Mouse (Mus musculus) layer of hippocampus, postnatal 10 days (tissue): ENCODE measurements around the gene Ppp1r12a. TPM values are rescaled to one million over a fixed set of nuclear protein-coding genes. Genes with fewer than 3 reads are reported as not detected.

ENCODE experiments used
- DNase-seq, 2 experiments: peaks; one replicate each; pipeline ENCODE4 v3.0.0; 2021; ENCODE audit warnings: low spot score in 2 of 2
- total RNA-seq, 2 experiments: library from RNA; stranded (reverse); gene quantifications; 2 replicates each; pipeline ENCODE4 v1.2.3; 2021

The Ppp1r12a gene
- total RNA-seq, 2 experiments from 2014 or later: 98.5 to 102 TPM

DNA sequence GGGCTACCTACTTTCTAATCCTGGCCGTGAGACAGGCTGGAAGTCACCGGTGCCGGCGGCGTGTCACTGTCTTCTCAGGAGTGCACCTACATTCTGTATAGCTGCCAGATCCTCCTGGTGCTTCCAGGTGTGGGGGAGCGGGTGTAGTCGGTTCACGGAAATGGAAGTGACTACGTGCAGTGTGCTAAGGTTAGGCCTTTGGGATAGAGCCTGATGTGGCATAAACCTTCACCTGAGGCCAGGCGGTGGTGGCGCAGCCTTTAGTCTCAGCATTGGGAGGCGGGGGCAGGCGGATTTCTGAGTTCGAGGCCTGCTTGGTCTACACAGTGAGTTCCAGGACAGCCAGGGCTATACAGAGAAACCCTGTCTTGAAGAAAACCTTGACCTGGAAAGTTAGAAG is 3.0 kb upstream of the Ppp1r12a start:
- DNase-seq: no peak

DNA sequence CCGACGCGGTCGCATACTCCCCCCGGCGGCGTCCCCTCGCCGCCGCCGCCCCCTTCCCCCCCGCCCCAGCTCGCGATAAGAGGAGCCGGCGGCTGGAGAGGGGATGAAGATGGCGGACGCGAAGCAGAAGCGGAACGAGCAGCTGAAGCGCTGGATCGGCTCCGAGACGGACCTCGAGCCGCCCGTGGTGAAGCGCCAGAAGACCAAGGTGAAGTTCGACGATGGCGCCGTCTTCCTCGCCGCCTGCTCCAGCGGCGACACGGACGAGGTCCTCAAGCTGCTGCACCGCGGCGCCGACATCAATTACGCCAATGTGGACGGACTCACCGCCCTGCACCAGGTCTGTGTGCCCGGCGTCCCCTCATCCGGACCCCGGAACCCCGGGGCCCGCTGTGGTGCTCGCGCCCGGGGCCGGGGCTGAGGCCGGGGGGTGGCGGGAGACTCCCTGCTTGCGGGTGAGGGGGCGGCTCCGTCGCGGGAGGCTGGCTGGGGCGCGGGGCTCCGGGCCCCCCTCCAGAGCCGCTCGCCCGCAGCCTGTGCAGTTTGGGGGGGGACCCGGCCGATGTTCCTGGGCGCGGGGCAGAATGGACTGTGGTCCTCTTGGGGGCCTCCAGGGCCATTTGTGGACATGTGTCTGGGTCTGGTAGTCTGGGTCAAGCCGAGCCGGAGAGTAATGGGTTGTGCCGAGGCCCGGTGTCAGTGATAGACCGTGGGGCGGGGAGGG is 466 bp downstream of the Ppp1r12a start:
- peak in 1 of 2 experiments; percentile 78 for DNase-seq

- peak in 1 of 2 experiments; percentile 34 for DNase-seq
Measured at GRCm38 (mm10) chr10:108163021-108163410, 1.0 kb downstream of the Ppp1r12a start.

- DNase-seq: no peak
Measured at GRCm38 (mm10) chr10:108163451-108163850, 1.5 kb downstream of the Ppp1r12a start.

DNA sequence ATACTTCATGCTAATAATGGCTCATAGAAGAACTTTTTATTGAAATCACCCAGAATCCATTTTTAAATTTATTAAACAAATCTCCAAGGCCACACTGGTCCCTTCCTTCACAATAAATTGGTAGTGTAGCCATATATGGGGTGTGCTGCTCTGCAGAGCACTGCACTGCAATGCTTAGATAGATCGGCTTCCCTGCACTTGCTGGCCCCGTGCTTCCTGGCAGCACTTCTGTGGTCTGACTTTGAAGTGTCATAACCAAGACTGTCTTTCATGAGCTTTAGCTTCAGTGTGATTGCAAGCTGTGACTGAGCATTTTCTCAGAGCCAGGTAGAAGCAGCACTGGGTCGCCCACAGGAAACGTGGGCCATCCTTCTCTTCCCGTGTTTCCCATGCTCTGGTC is 5.8 kb downstream of the Ppp1r12a start:
- no peak for DNase-seq

DNA sequence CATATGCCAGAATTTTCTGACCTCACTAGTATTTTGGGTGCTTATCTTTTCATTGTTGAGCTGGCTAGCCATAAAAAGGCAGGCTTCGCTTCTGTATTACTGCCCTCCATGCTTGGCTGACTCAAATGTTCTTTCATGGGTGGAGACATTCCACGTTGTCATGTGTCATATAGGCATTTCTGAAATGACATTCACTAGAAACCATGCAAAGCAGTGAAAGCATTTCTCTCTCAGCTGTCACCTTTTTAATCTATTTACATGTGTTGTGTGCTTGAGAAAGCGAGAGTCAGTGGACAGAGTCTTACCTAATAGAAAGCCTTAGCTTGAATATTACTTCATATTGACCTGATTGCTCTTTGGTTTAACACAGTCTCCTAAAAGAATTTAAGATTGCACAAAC is 8.8 kb downstream of the Ppp1r12a start:
- DNase-seq: no peak

DNA sequence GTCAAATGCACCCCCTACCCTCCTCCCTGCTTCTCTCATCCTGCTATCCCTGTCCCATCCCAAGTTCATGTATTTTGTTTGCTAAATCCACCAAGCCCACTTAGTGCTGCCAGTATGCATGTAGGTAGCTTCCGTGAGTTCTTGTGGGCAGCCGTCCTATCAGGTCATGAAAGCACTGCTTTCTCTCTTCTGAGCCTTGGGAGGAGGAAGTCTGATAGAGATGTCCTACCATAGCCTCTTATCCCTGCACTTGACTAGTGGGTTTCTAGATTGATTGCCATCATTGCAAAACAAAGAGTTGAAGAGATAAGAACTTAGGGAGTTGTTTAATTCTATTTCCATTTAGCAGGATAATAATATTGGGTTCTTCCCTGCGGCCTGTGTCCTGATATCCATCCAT is 9.6 kb downstream of the Ppp1r12a start:
- no peak for DNase-seq

DNA sequence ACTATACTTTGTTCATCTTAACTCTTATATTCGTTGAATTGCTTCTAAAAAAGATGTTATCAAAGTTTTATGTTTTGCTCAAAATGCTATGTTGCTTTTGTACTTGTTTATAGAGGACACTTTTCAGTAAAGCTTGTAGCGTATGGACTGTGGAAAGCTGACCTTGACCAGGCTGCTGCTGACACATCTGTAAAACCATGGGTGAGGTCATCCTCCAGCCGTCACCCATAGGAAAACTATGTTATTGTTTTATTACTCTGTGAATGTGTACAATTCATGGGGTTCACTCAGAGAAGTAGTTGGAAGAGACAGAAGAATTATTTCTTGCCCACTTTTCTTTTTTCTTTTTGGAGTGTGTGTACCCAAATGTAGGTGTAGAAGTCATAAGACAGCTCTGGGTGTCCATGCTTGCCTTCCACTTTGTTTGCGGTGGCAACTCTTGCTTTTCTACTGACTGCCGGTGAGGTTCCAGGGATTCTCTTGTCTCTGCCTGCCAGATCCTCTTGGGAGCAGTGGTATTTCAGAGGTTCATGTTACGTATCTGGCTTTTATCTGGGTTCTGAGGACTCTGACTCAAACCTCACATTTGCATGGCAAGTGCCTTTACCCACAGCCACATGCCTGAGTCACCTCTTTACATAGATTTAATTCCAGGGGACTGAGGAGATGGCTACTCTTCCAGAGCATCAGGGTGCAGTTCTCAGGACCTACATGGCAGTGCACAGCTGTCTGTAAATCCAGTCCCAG is 11.0 kb downstream of the Ppp1r12a start:
- no peak for DNase-seq

DNA sequence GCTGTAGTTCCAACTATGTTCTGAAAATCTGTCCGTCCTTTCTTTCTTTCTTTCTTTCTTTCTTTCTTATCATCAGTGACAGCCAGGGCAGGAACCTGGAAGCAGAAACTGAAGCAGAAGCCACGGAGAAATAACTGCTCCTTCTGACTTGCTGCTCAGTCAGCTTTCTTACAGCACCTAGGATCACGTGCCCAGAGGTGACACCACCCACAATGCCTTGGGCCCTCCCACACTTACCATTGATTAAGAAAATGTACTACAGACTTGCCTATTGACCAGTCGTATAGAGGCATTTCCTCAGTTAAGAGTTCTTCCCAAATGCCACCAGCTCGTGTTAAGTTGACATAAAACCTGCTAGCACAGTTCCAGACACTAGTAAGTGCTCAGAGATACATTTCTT is 12.1 kb downstream of the Ppp1r12a start:
- no peak for DNase-seq

GRCm38 (mm10) chr10:108175885-108176284 is 13.9 kb downstream of the Ppp1r12a start:
- DNase-seq: no peak

DNA sequence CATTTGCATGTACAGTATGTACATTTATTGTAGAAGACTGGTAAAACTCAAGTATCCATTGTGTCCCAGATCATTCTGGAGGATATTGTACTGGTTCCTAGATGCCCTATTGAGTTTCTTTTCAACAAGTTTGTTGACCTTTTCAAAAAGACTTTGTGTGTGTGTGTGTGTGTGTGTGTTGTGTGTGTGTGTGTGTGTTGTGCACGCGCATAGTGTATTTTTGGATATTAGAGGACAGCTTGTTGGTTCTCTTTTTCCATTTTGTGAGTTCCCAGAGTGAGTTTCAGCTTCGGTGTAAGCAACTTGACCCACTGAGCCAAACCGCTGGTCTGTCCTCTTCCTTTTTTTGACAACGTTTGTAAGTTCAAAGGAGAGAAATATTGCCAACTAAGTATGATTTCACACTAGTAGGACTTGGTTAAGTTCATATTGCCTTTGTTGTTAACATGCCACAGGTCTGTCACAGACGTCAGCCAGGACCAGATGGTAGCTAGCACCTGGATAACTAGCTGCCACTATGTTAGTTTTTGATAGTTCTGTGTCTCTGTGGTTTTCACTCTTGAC is 16.4 kb downstream of the Ppp1r12a start:
- no peak for DNase-seq

GRCm38 (mm10) chr10:108179404-108179803 is 17.4 kb downstream of the Ppp1r12a start:
- no peak for DNase-seq

DNA sequence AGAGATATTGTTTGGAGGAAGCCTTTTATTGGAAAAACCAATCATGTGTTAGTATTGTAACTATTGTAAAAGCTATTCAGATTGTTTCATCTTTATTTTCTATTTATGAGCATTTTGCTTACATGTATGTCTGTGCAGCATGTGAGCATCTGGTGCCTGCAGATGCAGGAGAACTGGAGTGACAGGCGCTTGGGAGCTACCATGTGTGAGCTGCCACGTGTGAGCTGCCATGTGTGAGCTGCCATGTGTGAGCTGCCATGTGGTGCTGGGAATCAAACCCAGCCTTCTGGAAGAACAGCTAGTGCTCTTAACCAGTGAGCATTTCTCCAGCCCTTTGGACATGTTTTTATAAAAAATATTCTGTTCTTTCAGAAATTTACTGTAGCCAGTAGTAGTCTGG is 18.3 kb downstream of the Ppp1r12a start:
- DNase-seq: no peak

DNA sequence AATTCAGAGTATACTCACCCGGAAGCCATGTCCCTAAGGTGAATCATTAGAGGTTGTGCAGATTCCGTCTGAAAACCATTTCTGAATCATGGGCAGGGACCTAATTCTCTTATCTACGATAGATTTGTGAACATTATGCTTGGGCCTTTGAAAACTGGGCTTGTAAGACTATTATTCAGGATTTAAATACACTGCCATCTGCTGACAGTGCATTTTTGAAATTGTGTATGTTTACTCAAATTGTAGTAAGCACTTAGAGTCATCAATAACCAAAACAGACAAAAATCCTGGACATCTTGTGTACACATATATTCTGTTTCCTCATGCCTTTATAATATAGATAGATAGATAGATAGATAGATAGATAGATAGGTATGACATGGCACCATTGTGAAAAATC is 19.9 kb downstream of the Ppp1r12a start:
- DNase-seq: no peak

DNA sequence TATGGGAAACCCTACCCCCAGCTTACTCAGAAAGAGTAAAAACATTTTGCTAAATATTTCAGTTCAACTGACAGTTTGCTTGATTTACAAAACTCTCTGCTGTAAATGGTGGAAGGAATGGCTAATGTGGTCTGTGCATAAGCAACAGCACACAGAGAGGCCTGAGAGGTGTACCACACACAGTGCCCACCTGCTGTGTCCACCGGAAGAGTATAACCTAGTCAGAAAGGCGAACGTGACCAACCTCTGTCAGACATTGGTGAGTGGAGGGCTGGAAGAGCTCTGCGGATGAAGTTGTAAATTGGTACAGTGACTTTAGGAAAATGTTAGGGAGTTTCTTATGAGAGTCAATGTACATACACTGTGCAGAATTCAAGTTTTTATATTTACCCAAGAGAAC is 20.4 kb downstream of the Ppp1r12a start:
- no peak for DNase-seq

GRCm38 (mm10) chr10:108184763-108185162 is 22.8 kb downstream of the Ppp1r12a start:
- no peak for DNase-seq

GRCm38 (mm10) chr10:108185265-108185664 is 23.3 kb downstream of the Ppp1r12a start:
- no peak for DNase-seq

GRCm38 (mm10) chr10:108189303-108189702 is 27.3 kb downstream of the Ppp1r12a start:
- no peak for DNase-seq

- DNase-seq: no peak
Measured at GRCm38 (mm10) chr10:108189986-108190385, 28.0 kb downstream of the Ppp1r12a start.

- DNase-seq: no peak
Measured at GRCm38 (mm10) chr10:108190626-108191025, 28.6 kb downstream of the Ppp1r12a start.

DNA sequence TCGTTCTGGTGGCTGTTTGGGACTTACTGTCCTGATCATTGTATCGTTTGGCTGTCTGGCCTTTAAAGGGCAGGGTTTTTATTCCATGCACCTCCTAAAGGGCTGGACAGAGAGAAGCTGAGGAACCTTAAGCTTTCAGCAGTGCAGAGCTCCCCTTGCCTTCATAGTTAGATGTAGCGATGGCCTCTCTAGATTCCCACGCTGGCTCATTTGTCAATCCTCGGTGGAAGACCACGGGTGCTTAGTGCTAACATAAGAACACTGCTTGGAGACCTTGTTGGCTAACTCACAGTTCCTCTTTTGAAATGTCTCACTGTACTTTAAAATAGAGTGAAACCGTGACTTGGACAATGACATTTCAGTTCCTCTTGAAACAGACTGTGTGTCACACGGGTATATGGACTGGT is 29.4 kb downstream of the Ppp1r12a start:
- DNase-seq: no peak

DNA sequence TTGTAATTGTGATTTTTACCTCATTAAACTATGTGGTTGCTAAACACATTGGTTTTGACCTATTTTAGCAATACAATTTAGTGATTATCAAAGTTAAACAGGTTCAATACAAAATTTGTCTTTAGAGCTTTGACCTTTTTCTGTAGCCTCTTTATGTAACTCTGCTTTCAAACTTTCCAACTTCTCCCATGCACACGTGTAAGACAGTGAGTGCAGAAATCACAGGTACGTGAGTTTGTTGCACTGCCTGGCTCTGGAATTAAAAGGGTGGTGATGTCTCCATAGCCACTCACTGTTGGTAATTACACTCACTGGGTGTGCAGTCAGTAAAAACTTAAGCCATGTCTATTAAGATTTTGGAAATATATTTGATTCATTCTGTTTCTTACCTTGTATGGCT is 30.3 kb downstream of the Ppp1r12a start:
- DNase-seq: no peak
